Comparison of ENCODE assay signal across 16 mouse cellular contexts in the genomic region with DNA sequence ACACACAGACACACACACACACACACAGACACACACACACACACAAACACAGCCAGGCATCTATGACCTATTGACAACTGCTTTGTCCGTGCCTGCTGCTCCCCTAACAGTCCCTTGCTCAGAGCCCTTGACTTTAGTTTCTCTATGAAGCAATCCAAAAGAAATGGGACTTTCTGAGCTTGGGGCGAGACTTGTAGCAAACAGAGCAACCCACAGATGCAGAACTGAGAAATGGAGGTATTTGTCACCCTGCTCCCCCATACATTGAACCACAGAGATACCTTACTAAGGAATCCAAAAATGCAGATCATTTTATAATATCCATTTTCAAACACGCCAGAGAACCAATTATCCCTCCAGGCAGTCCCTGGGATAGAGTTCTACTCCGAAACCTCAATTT.
DNase-seq lines count a peak whose midpoint lies in the region; ATAC-seq lines count a peak whose summit lies in the region.
"Had no signal": no experiment of that assay in that cellular context is flagged by ENCODE, and none has a peak within 500 bp of the region (broad histone marks: within the 10 kb centered on the region; RNA-seq: fewer than 3 reads in every experiment).

No protein-coding gene starts in this region.

- ATAC-seq in lung, embryonic 15.5 days (ENCODE audit: borderline replicate concordance, extremely low read depth, low FRiP score, low TSS enrichment), result no peak
- no peak for ATAC-seq in embryonic facial prominence, embryonic 12.5 days (ENCODE audit: insufficient number of reproducible peaks, insufficient read depth, low FRiP score, low TSS enrichment)
- ATAC-seq in megakaryocyte progenitor cell, adult 5-6 weeks (replicated peaks; ENCODE audit: poor library complexity), result peak; percentile 45
- ATAC-seq in monocyte, adult 5-6 weeks (replicated peaks; ENCODE audit: insufficient number of reproducible peaks, low FRiP score, low TSS enrichment, poor library complexity, severe bottlenecking), result peak; percentile 54
- ATAC-seq: liver, embryonic 12.5 days had no signal

- no peak for DNase-seq in lung, postnatal 10 days
- DNase-seq in layer of hippocampus, adult 8-10 months (ENCODE audit: low spot score in 2 of 2), result no peak
- no peak for DNase-seq in Muller cell, postnatal 12 days (ENCODE audit: inconsistent ontology term)
- DNase-seq: cerebellum, adult 9-10 months; gastrocnemius, postnatal 25 days; heart, postnatal 36 days; lung, postnatal 14 days; right cerebral cortex, postnatal 14 days had no signal

- no peaks in the 10 kb centered on the region for H3K9me3 ChIP-seq in lung, embryonic 15.5 days
- no peaks in the 10 kb centered on the region for H3K9me3 ChIP-seq in embryonic facial prominence, embryonic 12.5 days
- H3K9me3 ChIP-seq: G1E; heart, embryonic 12.5 days; liver, embryonic 12.5 days; neural tube, embryonic 13.5 days had no signal

- no peak overlapping the region for H3K4me3 ChIP-seq in lung, embryonic 15.5 days
- H3K4me3 ChIP-seq in embryonic facial prominence, embryonic 12.5 days, result no peak overlapping the region
- H3K4me3 ChIP-seq: liver, embryonic 12.5 days had no signal

- no peaks in the 10 kb centered on the region for H3K36me3 ChIP-seq in lung, embryonic 15.5 days
- no peaks in the 10 kb centered on the region for H3K36me3 ChIP-seq in embryonic facial prominence, embryonic 12.5 days
- H3K36me3 ChIP-seq: G1E; heart, embryonic 12.5 days; liver, embryonic 12.5 days; neural tube, embryonic 13.5 days had no signal

- WGBS in lung, embryonic 15.5 days, result 62% methylated on average over 4 of the region's 4 CpGs
- 25% methylated on average over 4 of the region's 4 CpGs for WGBS in embryonic facial prominence, embryonic 12.5 days

- H3K27me3 ChIP-seq in lung, embryonic 15.5 days, result no peaks in the 10 kb centered on the region
- no peaks in the 10 kb centered on the region for H3K27me3 ChIP-seq in embryonic facial prominence, embryonic 12.5 days
- H3K27me3 ChIP-seq: heart, embryonic 12.5 days; liver, embryonic 12.5 days; neural tube, embryonic 13.5 days had no signal

- peak overlapping the region; percentile 72; the same call in 1 of the 2 replicates for H3K27ac ChIP-seq in lung, embryonic 15.5 days
- H3K27ac ChIP-seq in embryonic facial prominence, embryonic 12.5 days, result peak overlapping the region; percentile 84; the same call in 1 of the 2 replicates
- H3K27ac ChIP-seq: liver, embryonic 12.5 days; neural tube, embryonic 13.5 days had no signal

- H3K9ac ChIP-seq in lung, embryonic 15.5 days, result no peak overlapping the region
- no peak overlapping the region for H3K9ac ChIP-seq in embryonic facial prominence, embryonic 12.5 days
- H3K9ac ChIP-seq: liver, embryonic 12.5 days; neural tube, embryonic 13.5 days had no signal

- H3K4me2 ChIP-seq in lung, embryonic 15.5 days, result no peak overlapping the region
- H3K4me2 ChIP-seq in embryonic facial prominence, embryonic 12.5 days (replicated peaks), result peak overlapping the region; percentile 43

- H3K4me1 ChIP-seq in lung, embryonic 15.5 days, result peaks cover 61% of the 10 kb centered on the region
- peaks cover 64% of the 10 kb centered on the region for H3K4me1 ChIP-seq in embryonic facial prominence, embryonic 12.5 days

Comparison
In these comparisons a context has a peak if more than half of its experiments do, and no peak if none do; other contexts are left out.
1. ATAC-seq: peak in megakaryocyte progenitor cell, adult 5-6 weeks (single experiment) and monocyte, adult 5-6 weeks (single experiment); none in lung, embryonic 15.5 days (single experiment) and embryonic facial prominence, embryonic 12.5 days (single experiment).